Mouse (Mus musculus): ENCODE measurements around the gene Tut1.
"Not testable (repeated sequence)": the region's sequence is repeated elsewhere in the genome, so short reads cannot be mapped to it uniquely, and the experiment has no call there.

Gene Tut1

DNA sequence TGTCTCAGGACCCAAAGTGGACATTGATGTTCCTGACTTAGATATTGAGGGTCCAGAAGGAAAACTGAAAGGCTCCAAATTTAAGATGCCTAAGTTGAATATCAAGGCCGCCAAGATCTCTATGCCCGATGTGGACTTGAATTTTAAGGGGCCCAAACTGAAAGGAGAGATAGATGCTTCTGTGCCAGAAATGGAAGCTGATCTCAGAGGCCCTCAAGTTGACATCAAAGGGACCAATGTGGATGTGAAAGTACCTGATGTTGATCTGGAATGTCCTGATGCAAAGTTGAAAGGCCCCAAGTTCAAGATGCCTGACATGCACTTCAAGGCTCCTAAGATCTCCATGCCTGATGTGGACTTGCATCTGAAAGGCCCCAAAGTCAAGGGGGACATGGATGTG, 53.3 kb downstream of the Tut1 start:
- DNase-seq (ENCODE audit: low spot score in 2 of 2): not testable (repeated sequence)

Measured in left cerebral cortex, adult 9 months (tissue).